Mouse (Mus musculus): ENCODE results near the gene Pald1.

GRCm38 (mm10) chr10:61431375-61431774 lies 48.0 kb upstream of the Pald1 start:
- no peak for TF ChIP-seq CTCF (IDR thresholded peaks at IDR 0.05; ENCODE audit: extremely low read depth, insufficient read depth, low read length)
- TF ChIP-seq POLR2A (IDR thresholded peaks at IDR 0.05; ENCODE audit: extremely low read depth, insufficient read depth, low read length): no peak
